Mouse (Mus musculus) midbrain, embryonic 15.5 days (tissue): ENCODE results near the gene Tnfrsf11a. TPM values are rescaled to one million over a fixed set of nuclear protein-coding genes. Genes with fewer than 3 reads are reported as not detected.
A peak's percentile ranks its signal among the peaks of the same experiment; 100 is the strongest.

ENCODE experiments used
- ATAC-seq: fragments of 200-750 bp; cut with Nextera tagmentation; replicated peaks from 2 replicates; pipeline ENCODE4 v1.8.0; 2017; ENCODE audit warnings: moderate TSS enrichment
- H3K27ac ChIP-seq: fragments of 300-500 bp; sonication (generic); 2 replicates; pipeline ENCODE4 v1.5.1; 2015; ENCODE audit warnings: mild to moderate bottlenecking, inconsistent platforms
- H3K27me3 ChIP-seq: fragments of 300-500 bp; sonication (generic); replicated peaks from 2 replicates; pipeline ENCODE4 v1.6.1; 2015; ENCODE audit warnings: inconsistent platforms
- H3K36me3 ChIP-seq: fragments of 300-500 bp; sonication (generic); replicated peaks from 2 replicates; pipeline ENCODE4 v1.6.1; 2015; ENCODE audit warnings: inconsistent platforms
- H3K4me1 ChIP-seq: fragments of 300-500 bp; sonication (generic); 2 replicates; pipeline ENCODE4 v1.6.1; 2015; ENCODE audit warnings: inconsistent platforms
- H3K4me2 ChIP-seq: fragments of 300-500 bp; sonication (generic); 2 replicates; pipeline ENCODE4 v1.6.1; 2015; ENCODE audit warnings: inconsistent platforms, mild to moderate bottlenecking, moderate library complexity
- H3K4me3 ChIP-seq: fragments of 300-500 bp; sonication (generic); 2 replicates; pipeline ENCODE4 v1.5.1; 2015; ENCODE audit warnings: mild to moderate bottlenecking, inconsistent platforms
- H3K9ac ChIP-seq: fragments of 300-500 bp; sonication (generic); 2 replicates; pipeline ENCODE4 v1.6.1; 2015; ENCODE audit warnings: mild to moderate bottlenecking, inconsistent platforms
- H3K9me3 ChIP-seq: fragments of 300-500 bp; sonication (generic); 2 replicates; pipeline ENCODE4 v1.6.1; 2016; ENCODE audit warnings: inconsistent platforms
- WGBS: fragments of 180-500 bp; shearing (Covaris S2); methylation state at CpG from one replicate; pipeline ENCODE4 v1.1.7; 2015; ENCODE audit warnings: mixed read lengths; 5-methylcytosine and 5-hydroxymethylcytosine counted together
- polyA plus RNA-seq: library from polyadenylated mRNA; unstranded; fragments of >200 nt; fragmentation: Nextera tagmentation; extraction: Ambion mirVana; gene quantifications from 2 replicates; pipeline ENCODE4 v1.2.1, GENCODE M21; 2015

Gene Tnfrsf11a
- polyA plus RNA-seq, 1 experiment from 2014 or later = 0.32 TPM

DNA sequence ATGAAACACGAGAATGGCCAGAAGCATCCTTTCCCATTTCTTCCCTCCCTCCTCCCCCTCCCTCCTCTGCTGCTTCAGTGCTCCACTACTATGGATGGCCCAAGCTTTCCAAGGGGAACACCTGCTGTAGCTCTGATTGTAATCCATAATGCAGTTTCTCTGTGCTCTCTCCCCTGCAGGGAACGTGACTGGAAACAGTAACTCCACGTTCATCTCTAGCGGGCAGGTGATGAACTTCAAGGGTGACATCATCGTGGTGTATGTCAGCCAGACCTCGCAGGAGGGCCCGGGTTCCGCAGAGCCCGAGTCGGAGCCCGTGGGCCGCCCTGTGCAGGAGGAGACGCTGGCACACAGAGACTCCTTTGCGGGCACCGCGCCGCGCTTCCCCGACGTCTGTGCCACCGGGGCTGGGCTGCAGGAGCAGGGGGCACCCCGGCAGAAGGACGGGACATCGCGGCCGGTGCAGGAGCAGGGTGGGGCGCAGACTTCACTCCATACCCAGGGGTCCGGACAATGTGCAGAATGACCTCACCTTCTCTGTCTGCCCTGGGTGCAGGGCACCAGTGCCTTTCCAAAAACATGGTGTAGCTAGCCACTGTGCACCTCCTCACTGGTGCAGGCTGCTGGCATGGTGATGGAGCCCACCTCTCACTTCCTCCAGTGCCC lies 64.0 kb downstream of the Tnfrsf11a start:
- H3K4me1 ChIP-seq = peaks cover 18% of the 10 kb centered on the region
- H3K4me3 ChIP-seq = peak overlapping the region; percentile 41
- 4% methylated on average over 28 of the region's 28 CpGs for WGBS
- H3K27ac ChIP-seq = 0 out of 2 replicates have a peak overlapping the region, but pooled peaks have one; percentile 5
- no peaks in the 10 kb centered on the region for H3K9me3 ChIP-seq
- no peaks in the 10 kb centered on the region for H3K36me3 ChIP-seq
- ATAC-seq = peak; percentile 89
- peak overlapping the region; percentile 66 for H3K4me2 ChIP-seq
- no peaks in the 10 kb centered on the region for H3K27me3 ChIP-seq
- peak overlapping the region; percentile 35 for H3K9ac ChIP-seq

DNA sequence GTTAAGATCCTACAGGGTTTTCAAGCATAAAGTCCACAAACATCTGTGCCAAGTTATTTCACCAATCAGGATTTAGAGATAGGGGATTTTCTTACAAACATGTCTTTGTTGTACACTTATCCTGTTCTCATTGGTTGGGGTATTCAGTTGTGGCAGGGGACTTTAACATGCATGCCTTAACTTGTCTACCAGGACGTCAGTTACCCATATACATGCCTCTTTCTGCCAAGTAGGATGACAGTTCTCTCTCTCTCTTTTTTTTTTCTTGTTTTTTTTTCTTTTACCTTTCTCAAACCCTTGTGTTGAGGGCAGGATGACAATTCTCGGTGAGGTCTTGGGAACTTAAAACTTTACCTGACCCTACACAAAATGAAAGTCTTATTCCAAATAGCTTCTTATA lies 65.9 kb downstream of the Tnfrsf11a start:
- no peak for ATAC-seq
- H3K9me3 ChIP-seq = no peaks in the 10 kb centered on the region
- no peak overlapping the region for H3K4me2 ChIP-seq
- WGBS = 72% methylated on average over 2 of the region's 2 CpGs
- H3K4me1 ChIP-seq = peaks cover 18% of the 10 kb centered on the region
- H3K27me3 ChIP-seq = no peaks in the 10 kb centered on the region
- H3K27ac ChIP-seq = no peak overlapping the region
- no peak overlapping the region for H3K4me3 ChIP-seq
- H3K9ac ChIP-seq = no peak overlapping the region
- H3K36me3 ChIP-seq = no peaks in the 10 kb centered on the region

DNA sequence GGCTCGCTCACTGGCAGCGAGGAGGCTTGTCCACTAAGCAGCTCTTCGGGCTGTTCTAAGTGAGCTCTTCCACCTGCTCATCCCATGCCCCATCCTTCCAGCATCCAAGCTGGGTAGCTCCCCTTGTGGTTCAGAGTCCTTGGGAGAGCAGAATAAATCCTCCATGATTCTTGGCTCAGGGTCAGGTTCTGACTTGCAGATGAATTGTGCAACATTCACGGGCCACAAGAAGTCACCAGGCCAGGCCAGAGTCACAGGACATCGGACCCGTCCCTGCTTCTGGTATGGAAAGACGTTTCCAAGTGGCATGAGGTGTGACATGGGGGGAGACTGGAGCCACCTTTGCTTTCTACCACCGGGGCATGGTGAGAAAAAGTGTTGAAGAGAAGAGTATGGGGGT lies 68.3 kb downstream of the Tnfrsf11a start:
- ATAC-seq = no peak
- Histone ChIP-seq H3K27ac (no peak overlapping the region), H3K4me2 (no peak overlapping the region), H3K4me1 (peaks cover 11% of the 10 kb centered on the region), H3K9ac (no peak overlapping the region), H3K27me3 (no peaks in the 10 kb centered on the region), H3K36me3 (no peaks in the 10 kb centered on the region), H3K4me3 (no peak overlapping the region), H3K9me3 (no peaks in the 10 kb centered on the region)
- 91% methylated on average over 8 of the region's 8 CpGs for WGBS

DNA sequence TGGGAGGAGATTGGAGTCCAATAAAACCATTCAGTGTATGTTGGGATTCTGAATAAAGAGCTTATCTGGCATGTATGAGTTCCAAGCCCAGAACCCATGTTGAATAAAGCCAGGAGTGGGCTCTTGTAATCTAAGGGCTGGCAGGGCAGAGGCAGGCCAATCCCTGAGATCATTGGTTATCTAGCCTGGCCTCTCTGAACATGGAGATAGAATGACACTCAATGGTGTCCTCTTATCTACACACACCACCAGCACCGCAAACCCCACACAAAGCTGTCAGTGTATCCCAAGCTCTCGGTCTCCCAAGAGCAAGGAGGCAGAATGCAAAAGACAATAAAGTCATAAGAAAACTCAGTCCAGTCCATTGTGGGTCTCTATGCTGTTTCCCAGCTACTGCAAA lies 70.8 kb downstream of the Tnfrsf11a start:
- no peaks in the 10 kb centered on the region for H3K9me3 ChIP-seq
- H3K4me3 ChIP-seq = no peak overlapping the region
- 86% methylated on average over 2 of the region's 2 CpGs for WGBS
- no peak for ATAC-seq
- H3K27me3 ChIP-seq = no peaks in the 10 kb centered on the region
- no peaks in the 10 kb centered on the region for H3K36me3 ChIP-seq
- no peaks in the 10 kb centered on the region for H3K4me1 ChIP-seq
- H3K4me2 ChIP-seq = no peak overlapping the region
- no peak overlapping the region for H3K9ac ChIP-seq
- H3K27ac ChIP-seq = no peak overlapping the region

DNA sequence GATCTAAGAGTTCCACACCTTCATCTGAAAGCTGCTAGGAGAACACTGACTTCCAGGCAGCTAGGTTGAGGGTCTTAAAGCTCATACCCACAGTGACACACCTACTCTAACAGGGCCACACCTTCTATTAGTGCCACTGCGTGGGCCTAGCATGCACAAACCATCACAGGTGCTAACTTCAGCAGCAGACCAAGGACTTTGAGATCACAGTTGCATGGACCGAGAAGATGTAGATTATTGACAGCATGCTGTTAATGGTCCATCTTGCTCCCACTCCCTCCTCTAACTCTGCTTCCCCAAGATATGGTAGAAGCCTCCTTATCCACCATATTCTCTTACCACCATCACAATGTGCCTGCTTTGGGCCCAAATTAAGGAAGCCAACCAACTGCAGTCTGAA lies 79.2 kb downstream of the Tnfrsf11a start:
- no peaks in the 10 kb centered on the region for H3K4me1 ChIP-seq
- no peaks in the 10 kb centered on the region for H3K36me3 ChIP-seq
- no peak for ATAC-seq
- no peaks in the 10 kb centered on the region for H3K27me3 ChIP-seq
- H3K9me3 ChIP-seq = no peaks in the 10 kb centered on the region
- no peak overlapping the region for H3K27ac ChIP-seq
- H3K4me2 ChIP-seq = no peak overlapping the region
- 93% methylated on average over 2 of the region's 2 CpGs for WGBS
- no peak overlapping the region for H3K9ac ChIP-seq
- H3K4me3 ChIP-seq = no peak overlapping the region

DNA sequence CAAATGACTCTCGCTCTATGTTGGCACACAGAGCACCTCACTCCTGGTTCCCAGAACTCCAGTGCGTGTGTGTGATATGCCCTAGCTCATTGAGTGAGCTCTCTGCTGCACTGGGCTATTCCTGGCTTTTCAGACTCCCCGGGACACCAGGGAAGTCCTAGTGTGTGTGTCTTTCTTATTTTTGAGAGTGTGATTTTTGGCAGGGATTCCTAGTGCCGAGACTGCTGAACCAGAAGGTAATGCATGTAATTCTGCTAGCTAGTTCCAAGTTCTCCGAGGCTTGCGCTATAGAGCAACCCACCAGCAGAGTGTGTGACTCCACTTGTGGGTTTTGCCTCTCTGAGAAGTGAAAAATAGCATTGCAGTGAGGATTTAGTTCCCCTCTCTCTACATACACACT lies 96.1 kb downstream of the Tnfrsf11a start:
- no peaks in the 10 kb centered on the region for H3K36me3 ChIP-seq
- WGBS = 79% methylated on average over 6 of the region's 6 CpGs
- ATAC-seq = no peak
- H3K9me3 ChIP-seq = no peaks in the 10 kb centered on the region
- peaks cover 11% of the 10 kb centered on the region; the same call in 1 of the 2 replicates for H3K4me1 ChIP-seq
- no peak overlapping the region for H3K4me2 ChIP-seq
- no peak overlapping the region for H3K27ac ChIP-seq
- no peak overlapping the region for H3K9ac ChIP-seq
- H3K4me3 ChIP-seq = no peak overlapping the region
- no peaks in the 10 kb centered on the region for H3K27me3 ChIP-seq

DNA sequence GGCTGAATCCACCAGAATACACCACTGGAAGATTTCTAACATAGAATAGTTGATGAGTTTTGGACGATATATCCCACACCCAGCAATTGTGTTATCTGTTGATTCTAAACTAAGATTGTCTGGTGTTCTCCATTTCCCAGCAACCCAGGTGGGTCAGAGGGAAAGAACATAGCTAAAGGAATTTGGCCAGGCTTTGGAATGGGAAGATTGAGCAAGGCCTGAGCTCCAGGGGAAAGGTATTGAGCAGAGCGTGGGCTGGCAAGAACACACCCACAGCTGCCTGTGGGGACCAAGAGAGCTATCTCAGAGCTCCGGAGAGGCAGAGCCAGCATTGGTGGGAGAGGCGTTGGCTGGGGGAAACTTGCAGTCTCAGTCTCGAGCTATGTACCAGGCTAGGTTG lies 97.3 kb downstream of the Tnfrsf11a start:
- H3K9ac ChIP-seq = no peak overlapping the region
- no peaks in the 10 kb centered on the region for H3K36me3 ChIP-seq
- no peak overlapping the region for H3K4me3 ChIP-seq
- no peak overlapping the region for H3K4me2 ChIP-seq
- peaks cover 15% of the 10 kb centered on the region for H3K4me1 ChIP-seq
- H3K27ac ChIP-seq = no peak overlapping the region
- no peaks in the 10 kb centered on the region for H3K9me3 ChIP-seq
- H3K27me3 ChIP-seq = no peaks in the 10 kb centered on the region
- WGBS = 87% methylated on average over 5 of the region's 5 CpGs
- no peak for ATAC-seq

DNA sequence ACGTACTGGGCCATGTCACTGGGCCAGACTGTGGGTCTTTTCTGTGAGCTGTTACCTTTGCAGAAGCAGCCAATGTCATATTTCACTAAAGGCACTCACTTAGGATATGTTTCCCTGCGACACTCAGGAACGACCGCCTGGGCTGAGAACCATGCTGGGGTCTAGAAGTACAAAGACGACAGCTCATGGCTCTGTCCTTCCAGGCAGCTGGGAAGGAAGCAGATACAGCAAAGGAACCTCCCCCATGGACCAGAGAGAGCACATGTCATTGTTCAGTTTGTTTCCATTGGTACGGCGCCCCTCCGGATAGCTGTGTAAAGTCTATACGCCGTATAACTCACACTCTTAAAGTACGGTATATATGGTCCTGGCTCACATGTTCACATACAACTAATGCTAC lies 97.9 kb downstream of the Tnfrsf11a start:
- ATAC-seq = no peak
- no peak overlapping the region for H3K4me3 ChIP-seq
- H3K27ac ChIP-seq = no peak overlapping the region
- no peak overlapping the region for H3K9ac ChIP-seq
- no peaks in the 10 kb centered on the region for H3K27me3 ChIP-seq
- H3K9me3 ChIP-seq = no peaks in the 10 kb centered on the region
- WGBS = 90% methylated on average over 11 of the region's 11 CpGs
- peaks cover 15% of the 10 kb centered on the region for H3K4me1 ChIP-seq
- no peaks in the 10 kb centered on the region for H3K36me3 ChIP-seq
- no peak overlapping the region for H3K4me2 ChIP-seq

DNA sequence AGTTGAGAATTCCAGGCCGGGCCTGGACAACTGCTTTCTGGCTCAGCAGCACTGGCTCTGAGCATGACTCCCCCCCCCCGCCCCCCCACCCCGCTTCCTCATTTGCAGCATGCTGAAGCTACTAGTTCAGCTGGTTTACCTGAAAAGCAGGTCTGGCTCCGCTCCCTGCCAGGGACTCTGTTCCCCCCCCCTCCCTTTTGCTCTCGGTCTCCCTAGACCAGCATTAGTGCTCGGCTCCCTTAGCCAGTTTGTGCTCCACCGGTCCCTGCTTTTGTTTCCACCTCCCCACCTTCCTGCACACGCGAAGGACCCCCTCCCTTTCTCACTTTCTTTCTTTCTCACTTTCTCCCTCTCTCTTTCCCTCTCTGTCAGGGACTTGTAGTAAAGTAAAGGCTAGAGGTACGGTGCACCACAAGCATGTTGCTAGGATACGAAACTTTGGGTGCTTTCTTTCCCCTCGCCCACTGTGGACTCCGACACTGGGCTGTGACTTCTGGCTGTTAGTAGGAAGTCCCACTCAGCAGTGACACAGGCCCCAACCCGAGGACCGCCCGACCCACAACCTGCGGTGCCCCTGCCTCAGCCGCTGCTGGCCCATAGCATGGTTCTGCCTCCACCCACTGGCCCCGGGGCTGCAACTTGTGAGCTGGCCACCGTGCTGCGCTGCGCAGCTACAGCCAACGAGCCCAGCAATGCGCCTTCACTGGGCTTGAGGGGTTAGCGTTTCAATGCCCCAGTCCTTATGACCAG lies 100.2 kb downstream of the Tnfrsf11a start:
- H3K4me3 ChIP-seq = 0 out of 2 replicates have a peak overlapping the region, but pooled peaks have one; percentile 8

DNA sequence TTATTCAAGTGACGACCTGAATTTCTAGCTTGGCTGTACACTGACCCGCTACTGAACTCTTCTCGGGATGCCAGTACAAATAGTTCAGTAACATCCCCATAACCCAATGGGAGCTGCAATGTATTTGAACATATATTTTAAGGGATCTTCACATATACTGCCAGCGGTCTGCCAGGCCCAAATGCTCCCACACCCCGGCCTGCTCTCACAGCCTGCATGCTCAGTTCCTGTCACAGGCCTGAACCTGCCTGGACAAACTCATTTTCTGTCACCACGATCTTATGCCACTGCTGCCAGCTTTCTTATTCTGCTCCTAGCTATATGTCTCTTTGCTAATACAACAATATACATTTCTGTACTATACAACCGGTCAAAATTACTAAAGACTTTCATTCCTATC lies 100.9 kb downstream of the Tnfrsf11a start:
- H3K27ac ChIP-seq = no peak overlapping the region
- no peak overlapping the region for H3K4me3 ChIP-seq
- H3K36me3 ChIP-seq = no peaks in the 10 kb centered on the region
- H3K9me3 ChIP-seq = no peaks in the 10 kb centered on the region
- H3K4me1 ChIP-seq = peaks cover 15% of the 10 kb centered on the region
- no peak for ATAC-seq
- H3K9ac ChIP-seq = no peak overlapping the region
- H3K4me2 ChIP-seq = peak overlapping the region; percentile 43; the same call in 1 of the 2 replicates
- no peaks in the 10 kb centered on the region for H3K27me3 ChIP-seq
- 80% methylated on average over 7 of the region's 7 CpGs for WGBS

More for the DNA sequence above, 100.2 kb downstream of the Tnfrsf11a start:
- Histone ChIP-seq H3K4me2 (peak overlapping the region; percentile 43), H3K36me3 (no peaks in the 10 kb centered on the region), H3K9ac (no peak overlapping the region), H3K27ac (no peak overlapping the region), H3K4me1 (peaks cover 15% of the 10 kb centered on the region), H3K9me3 (no peaks in the 10 kb centered on the region), H3K27me3 (no peaks in the 10 kb centered on the region)
- ATAC-seq = peak; percentile 82
- WGBS = 13% methylated on average over 25 of the region's 25 CpGs

DNA sequence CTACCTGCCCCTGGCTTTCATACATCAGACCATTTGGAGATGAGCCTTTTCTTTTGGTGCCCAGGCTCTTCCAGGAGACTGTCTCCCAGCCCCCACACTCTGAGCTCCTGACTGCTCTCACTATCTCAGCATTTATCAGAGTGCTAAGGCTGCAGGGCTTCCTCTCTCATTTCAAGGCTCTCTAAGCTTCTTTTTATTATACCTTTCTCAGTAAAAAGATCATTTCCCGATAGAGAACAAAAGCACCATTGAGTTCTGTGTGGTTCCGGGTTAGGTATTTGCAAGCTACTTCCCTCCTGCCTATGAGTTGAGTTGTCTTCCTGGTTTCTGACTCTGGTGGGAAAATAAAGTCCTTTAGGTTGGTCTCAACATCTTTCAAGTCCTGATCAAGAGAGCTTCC lies 103.0 kb downstream of the Tnfrsf11a start:
- H3K4me1 ChIP-seq = peaks cover 15% of the 10 kb centered on the region
- no peak overlapping the region for H3K4me2 ChIP-seq
- ATAC-seq = no peak
- H3K27me3 ChIP-seq = no peaks in the 10 kb centered on the region
- H3K4me3 ChIP-seq = no peak overlapping the region
- no peak overlapping the region for H3K27ac ChIP-seq
- WGBS = 78% methylated on average over 2 of the region's 2 CpGs
- H3K9me3 ChIP-seq = no peaks in the 10 kb centered on the region
- H3K36me3 ChIP-seq = no peaks in the 10 kb centered on the region
- no peak overlapping the region for H3K9ac ChIP-seq

DNA sequence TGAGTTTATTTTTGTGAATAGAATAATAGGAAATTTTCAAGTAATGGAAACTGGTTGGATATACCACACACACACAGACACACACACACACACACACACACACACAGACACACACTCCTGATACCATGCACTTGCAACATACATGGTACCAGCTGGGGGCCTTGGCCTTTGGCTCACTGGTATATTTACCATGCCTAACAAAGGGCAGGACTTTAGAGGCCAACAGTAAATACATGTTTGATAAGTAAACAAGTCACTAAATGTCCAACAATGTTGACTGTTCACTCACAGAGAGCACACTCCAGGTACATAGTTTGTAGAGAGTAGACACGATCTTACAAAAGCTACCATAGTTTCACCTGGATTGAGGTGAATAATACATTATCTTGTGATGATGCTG lies 104.6 kb downstream of the Tnfrsf11a start:
- no peaks in the 10 kb centered on the region for H3K36me3 ChIP-seq
- H3K27me3 ChIP-seq = no peaks in the 10 kb centered on the region
- H3K4me1 ChIP-seq = peaks cover 15% of the 10 kb centered on the region
- no peak for ATAC-seq
- H3K9me3 ChIP-seq = no peaks in the 10 kb centered on the region
- H3K27ac ChIP-seq = no peak overlapping the region
- no peak overlapping the region for H3K4me2 ChIP-seq
- H3K4me3 ChIP-seq = no peak overlapping the region
- no peak overlapping the region for H3K9ac ChIP-seq
- WGBS = 92% methylated on average over 1 of the region's 1 CpGs

DNA sequence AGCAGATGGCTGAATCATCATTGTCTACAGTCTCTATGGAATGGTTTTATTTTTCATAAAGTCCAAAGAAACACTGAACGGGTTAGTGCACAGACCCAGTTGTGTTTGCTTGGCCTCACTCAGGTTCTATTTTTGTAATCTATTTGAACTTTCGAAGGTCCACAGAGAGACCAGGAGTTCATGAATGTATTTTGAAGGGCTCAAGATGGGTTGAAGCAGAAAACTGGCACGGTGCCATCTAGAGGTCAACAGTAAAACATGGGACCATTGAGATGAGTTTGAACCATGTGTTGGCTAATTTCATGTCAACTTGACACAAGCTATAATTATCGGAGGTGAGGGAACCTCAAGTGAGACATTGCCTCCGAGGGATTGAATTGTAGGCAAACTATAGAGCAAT lies 105.1 kb downstream of the Tnfrsf11a start:
- peaks cover 14% of the 10 kb centered on the region for H3K4me1 ChIP-seq
- ATAC-seq = no peak
- H3K27me3 ChIP-seq = no peaks in the 10 kb centered on the region
- no peak overlapping the region for H3K4me3 ChIP-seq
- no peak overlapping the region for H3K27ac ChIP-seq
- WGBS = 83% methylated on average over 5 of the region's 5 CpGs
- no peaks in the 10 kb centered on the region for H3K36me3 ChIP-seq
- no peaks in the 10 kb centered on the region for H3K9me3 ChIP-seq
- H3K9ac ChIP-seq = no peak overlapping the region
- H3K4me2 ChIP-seq = no peak overlapping the region
